Mouse (Mus musculus): Measurements from ENCODE around the gene Slc29a1. TPM values are rescaled to one million over a fixed set of nuclear protein-coding genes. Genes with fewer than 3 reads are reported as not detected.

Slc29a1 gene
- polyA plus RNA-seq, 1 experiment from 2014 or later, result 30.4 TPM

DNA sequence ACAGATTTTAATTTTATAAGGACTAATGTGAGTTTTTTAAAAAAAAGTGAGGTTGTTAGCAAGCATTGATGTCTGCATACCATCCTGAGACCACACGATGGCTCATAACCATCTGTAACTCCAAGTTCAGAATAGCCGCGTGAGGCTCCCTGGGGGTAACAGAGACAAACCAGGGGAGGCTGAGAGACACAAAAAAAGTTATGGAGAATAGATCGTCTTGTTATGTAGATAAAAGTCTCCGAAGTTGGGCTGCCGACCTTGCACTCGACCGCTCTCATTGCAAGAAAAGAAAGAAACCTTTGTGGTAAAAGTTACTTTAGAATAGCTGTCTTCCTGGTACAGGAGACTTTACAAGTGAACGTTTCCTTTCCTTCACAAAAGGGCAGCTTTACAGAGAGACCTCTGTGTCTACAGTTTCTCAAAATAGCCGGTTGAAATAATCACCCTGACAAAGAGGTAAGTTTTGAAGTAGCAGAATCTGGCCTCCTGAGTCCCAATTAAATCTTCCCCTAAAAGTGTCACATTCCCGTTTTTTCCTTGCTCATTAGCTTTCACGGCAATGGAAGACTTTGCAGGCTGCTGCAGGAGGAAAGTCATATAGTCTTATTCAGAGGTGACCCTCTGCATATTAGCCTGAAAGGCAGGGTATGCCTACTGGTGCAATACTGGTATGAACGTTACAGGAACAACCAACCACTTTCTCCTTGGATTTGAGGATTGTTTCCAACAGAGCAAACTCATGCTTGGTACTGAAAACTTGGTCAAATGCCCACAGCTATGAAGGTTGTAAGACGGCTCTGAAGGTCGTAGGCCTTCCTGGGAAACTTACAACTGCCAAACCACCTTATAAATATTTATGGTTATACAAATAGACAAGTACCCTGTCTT is 7.8 kb upstream of the Slc29a1 start:
- ATAC-seq, result no peak
- no peak overlapping the region for H3K4me3 ChIP-seq (replicated peaks)
- H3K9ac ChIP-seq (replicated peaks), result no peak overlapping the region
- H3K27ac ChIP-seq, result no peak overlapping the region
- H3K36me3 ChIP-seq, result no peaks in the 10 kb centered on the region
- WGBS, result 85% methylated on average over 15 of the region's 15 CpGs
- H3K4me2 ChIP-seq (replicated peaks), result no peak overlapping the region
- H3K27me3 ChIP-seq, result peaks cover under 1% of the 10 kb centered on the region; the same call in 1 of the 2 replicates
- H3K9me3 ChIP-seq, result no peaks in the 10 kb centered on the region
- H3K4me1 ChIP-seq (replicated peaks), result peaks cover 7% of the 10 kb centered on the region

DNA sequence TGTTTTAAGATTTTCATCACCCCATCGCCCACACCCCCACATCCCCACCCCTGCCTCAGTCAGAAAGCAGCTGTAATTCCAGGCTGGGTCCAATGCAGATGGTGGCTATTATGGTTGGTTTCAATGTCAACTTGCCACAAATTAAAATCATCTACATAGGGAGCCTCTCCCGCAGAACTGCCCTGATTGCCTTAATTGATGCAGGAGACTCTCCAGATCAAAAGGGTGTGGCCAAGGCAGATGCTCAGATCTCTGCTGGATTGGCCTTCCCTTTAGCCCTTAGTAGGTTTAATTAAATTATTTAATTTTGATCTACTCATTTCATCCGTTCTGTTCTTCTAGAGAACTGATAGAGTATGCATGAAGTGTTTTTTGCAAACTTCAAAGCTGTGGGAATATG is 3.6 kb upstream of the Slc29a1 start:
- H3K36me3 ChIP-seq, result no peaks in the 10 kb centered on the region
- no peak overlapping the region for H3K27ac ChIP-seq
- no peak for ATAC-seq
- H3K4me3 ChIP-seq (replicated peaks), result no peak overlapping the region
- peaks cover 22% of the 10 kb centered on the region for H3K4me1 ChIP-seq (replicated peaks)
- 71% methylated on average over 3 of the region's 3 CpGs for WGBS
- H3K9me3 ChIP-seq, result no peaks in the 10 kb centered on the region
- H3K9ac ChIP-seq (replicated peaks), result no peak overlapping the region
- peaks cover 35% of the 10 kb centered on the region for H3K27me3 ChIP-seq
- H3K4me2 ChIP-seq (replicated peaks), result no peak overlapping the region

DNA sequence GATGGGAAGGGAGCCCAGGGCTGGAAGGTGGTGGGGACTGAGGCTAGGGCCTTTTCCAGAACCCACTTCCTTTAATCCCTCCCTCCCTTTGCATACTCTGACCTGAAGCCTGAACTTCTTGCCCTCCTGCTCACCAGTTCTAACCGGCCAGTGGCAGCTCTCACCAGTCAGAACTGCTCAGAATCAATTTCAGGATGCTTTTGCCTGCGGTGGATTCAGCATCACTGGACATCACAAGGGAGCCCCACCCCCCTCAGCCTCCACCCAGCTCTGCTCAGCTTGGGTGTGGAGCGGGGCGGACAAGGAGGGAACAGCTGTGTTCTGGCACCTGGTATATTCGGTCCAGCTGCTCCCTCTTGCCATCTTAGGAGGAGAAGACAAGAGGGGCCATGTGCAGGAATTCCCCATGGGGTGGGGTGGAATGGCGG is 2.5 kb upstream of the Slc29a1 start, which contains the start of gene Mymx:
Mymx (minus strand) TSS at position 226 of the 428 bp plus-strand sequence.
- Histone ChIP-seq H3K4me1 (replicated peaks) (peaks cover 26% of the 10 kb centered on the region), H3K27me3 (peaks cover 35% of the 10 kb centered on the region), H3K27ac (no peak within 1 kb of the TSS), H3K9me3 (no peaks in the 10 kb centered on the region), H3K9ac (replicated peaks) (no peak within 1 kb of the TSS; the same call in 1 of the 2 replicates), H3K4me2 (replicated peaks) (0 out of 2 replicates have a peak within 1 kb of the TSS, but pooled peaks have one; percentile 1), H3K36me3 (no peaks in the 10 kb centered on the region), H3K4me3 (replicated peaks) (no peak within 1 kb of the TSS; the same call in 1 of the 2 replicates)
- peak; percentile 35; the same call in 1 of the 2 replicates for ATAC-seq
- WGBS, result 29% methylated on average over 6 of the region's 6 CpGs

DNA sequence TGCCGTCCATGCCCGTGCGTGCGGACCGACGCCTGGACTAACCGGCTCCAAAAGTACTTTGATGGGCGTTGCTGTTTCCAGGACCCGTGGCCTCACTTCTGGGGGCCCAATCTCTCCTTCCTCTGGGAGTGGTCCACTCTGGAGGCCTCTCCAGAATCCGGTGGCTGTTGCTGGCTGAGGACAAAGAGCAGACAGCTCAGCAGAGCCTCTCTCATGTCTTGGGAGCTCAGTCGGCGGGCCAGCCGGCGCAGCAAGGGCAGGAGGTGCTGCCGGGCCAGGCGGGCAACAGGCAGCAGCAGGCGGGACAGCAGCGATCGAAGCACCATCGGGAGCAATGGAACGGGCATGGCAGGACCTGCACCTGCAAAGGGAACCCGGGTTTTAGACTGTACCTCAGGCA is 1.9 kb upstream of the Slc29a1 start:
- Histone ChIP-seq H3K27ac (no peak overlapping the region), H3K4me2 (replicated peaks) (0 out of 2 replicates have a peak overlapping the region, but pooled peaks have one; percentile 1), H3K4me3 (replicated peaks) (no peak overlapping the region; the same call in 1 of the 2 replicates), H3K9me3 (no peaks in the 10 kb centered on the region), H3K36me3 (no peaks in the 10 kb centered on the region), H3K27me3 (peaks cover 35% of the 10 kb centered on the region), H3K4me1 (replicated peaks) (peaks cover 31% of the 10 kb centered on the region), H3K9ac (replicated peaks) (no peak overlapping the region; the same call in 1 of the 2 replicates)
- no peak for ATAC-seq
- WGBS, result 12% methylated on average over 22 of the region's 22 CpGs

DNA sequence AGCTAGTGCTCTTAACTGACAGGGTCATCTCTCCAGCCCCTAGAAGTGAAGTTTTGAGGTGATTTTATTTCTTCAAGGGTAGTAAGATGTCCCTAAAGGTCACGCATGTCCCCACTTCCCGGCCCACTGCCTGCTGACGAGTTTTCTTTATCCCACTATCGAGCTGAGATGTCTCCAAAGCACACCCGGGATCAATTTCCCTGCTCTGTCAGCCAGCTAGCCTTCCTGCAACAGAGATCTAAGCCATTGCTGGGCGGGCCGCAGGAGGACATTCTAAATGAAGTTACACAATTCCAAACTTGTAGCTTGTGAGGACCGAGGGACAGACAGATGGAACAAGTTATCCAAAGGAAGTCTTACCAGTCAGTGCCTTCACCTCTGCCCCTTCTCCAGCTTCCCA is 861 bp upstream of the Slc29a1 start:
- Histone ChIP-seq H3K4me3 (replicated peaks) (no peak overlapping the region), H3K27ac (no peak overlapping the region), H3K4me1 (replicated peaks) (peaks cover 42% of the 10 kb centered on the region), H3K4me2 (replicated peaks) (no peak overlapping the region), H3K9me3 (no peaks in the 10 kb centered on the region), H3K36me3 (no peaks in the 10 kb centered on the region), H3K27me3 (peaks cover 39% of the 10 kb centered on the region), H3K9ac (replicated peaks) (no peak overlapping the region)
- ATAC-seq, result no peak
- WGBS, result 57% methylated on average over 8 of the region's 8 CpGs

DNA sequence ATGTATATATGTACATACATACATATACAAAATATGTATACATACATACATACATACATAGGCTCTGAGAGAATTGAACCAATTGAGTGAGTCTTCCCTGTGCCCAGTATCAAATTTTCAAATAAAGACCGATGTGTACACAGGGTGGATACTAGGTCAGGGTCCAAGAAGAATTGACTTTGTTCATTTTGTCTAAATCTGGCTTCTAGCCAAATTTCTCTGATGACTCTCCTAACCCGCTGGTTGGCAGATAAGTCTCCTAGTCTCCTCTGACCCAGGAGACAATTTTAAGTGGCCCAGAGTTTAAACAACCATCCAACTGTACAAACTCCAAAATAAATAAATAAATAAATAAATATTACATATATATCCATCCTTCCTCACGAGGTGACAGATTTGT is 515 bp downstream of the Slc29a1 start:
- Histone ChIP-seq H3K27ac (no peak overlapping the region), H3K36me3 (no peaks in the 10 kb centered on the region), H3K4me2 (replicated peaks) (peak overlapping the region; percentile 60), H3K4me1 (replicated peaks) (peaks cover 54% of the 10 kb centered on the region), H3K9me3 (no peaks in the 10 kb centered on the region), H3K4me3 (replicated peaks) (no peak overlapping the region), H3K27me3 (peaks cover 53% of the 10 kb centered on the region), H3K9ac (replicated peaks) (no peak overlapping the region)
- ATAC-seq, result no peak
- 49% methylated on average over 3 of the region's 3 CpGs for whole genome bisulfite sequencing

DNA sequence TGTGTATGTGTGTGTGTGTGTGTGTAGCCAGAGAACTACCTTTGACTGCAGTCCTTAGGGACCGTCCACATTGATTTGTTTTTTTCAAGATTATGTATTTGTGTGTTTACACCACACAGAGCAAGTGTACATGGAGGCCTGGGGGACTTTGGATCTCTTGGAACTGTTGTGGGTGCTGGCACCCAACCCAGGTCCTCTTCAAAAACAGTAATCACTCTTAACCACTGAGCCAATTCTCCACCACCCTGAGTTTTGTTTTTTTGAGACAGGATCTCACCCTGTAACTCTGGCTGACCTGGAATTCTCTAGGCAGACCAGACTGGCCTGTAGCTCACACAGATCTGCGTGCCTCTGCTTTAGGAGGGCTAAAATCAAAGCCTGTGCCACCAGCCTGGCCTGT is 1.0 kb downstream of the Slc29a1 start:
- Histone ChIP-seq H3K9me3 (no peaks in the 10 kb centered on the region), H3K4me1 (replicated peaks) (peaks cover 56% of the 10 kb centered on the region), H3K27ac (no peak overlapping the region), H3K9ac (replicated peaks) (no peak overlapping the region), H3K27me3 (peaks cover 58% of the 10 kb centered on the region), H3K4me3 (replicated peaks) (no peak overlapping the region), H3K36me3 (no peaks in the 10 kb centered on the region), H3K4me2 (replicated peaks) (no peak overlapping the region)
- ATAC-seq, result no peak
- WGBS, result 91% methylated on average over 2 of the region's 2 CpGs

DNA sequence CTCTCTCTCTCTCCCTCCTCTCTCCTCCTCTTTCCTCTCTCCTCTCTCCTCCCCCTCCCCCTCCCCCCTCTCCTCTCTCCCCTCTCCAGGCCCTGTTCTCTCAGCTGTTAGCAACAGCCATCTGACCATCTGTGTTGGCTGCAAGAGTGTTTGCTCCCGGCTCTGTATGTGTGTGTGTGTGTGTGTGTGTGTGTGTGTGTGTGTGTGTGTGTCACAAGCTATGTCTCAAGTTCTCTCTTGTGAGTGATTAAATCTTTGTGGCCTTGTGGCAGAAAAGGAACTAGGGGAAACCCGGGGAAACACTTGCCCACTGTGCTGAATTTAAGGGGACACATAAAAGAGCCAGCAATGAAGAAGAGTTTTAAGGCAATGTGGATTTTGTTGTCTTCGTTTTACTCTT is 1.6 kb downstream of the Slc29a1 start:
- no peak overlapping the region for H3K4me3 ChIP-seq (replicated peaks)
- no peak for ATAC-seq
- 40% methylated on average over 3 of the region's 3 CpGs for WGBS
- peaks cover 62% of the 10 kb centered on the region for H3K4me1 ChIP-seq (replicated peaks)
- H3K27ac ChIP-seq, result no peak overlapping the region
- H3K36me3 ChIP-seq, result no peaks in the 10 kb centered on the region
- H3K9me3 ChIP-seq, result no peaks in the 10 kb centered on the region
- H3K27me3 ChIP-seq, result peaks cover 64% of the 10 kb centered on the region
- H3K4me2 ChIP-seq (replicated peaks), result no peak overlapping the region
- H3K9ac ChIP-seq (replicated peaks), result no peak overlapping the region

DNA sequence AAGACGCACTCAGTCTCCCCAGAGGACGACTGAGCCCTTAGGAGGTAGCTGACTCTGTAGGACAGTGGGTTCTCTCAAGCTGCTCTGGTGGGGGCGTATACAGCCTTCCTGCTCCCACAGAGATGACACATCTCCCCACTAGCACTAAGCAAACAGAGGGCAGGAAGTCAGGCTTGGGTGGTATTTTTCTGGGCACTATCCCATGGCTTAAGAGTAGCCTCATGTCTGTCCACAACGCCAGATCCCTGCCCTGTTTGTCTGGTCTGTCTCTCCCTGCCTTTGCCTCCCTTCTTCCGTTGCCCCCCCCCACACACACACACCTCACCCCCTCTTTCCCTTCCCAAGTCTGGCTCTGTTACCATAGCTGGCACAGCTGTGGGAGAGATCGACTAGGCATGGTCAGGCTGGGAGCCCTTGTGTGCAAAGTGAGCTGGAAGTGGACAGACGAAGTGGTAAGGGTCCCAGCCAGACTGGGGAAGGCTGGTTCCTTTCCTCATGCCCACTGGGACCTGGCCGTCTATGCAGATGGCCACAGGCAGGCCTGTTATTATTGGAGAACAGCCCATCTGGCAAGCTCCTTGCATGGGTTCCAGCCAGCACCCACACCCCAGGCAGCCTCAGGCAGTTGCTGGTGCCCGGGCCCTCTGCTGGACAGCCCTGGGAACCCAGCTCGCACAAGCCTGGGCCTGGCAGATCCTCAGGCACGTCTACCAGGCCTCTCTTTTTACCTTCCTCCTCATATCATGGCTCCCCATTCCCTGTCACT is 2.6 kb downstream of the Slc29a1 start:
- whole genome bisulfite sequencing, result 24% methylated on average over 11 of the region's 11 CpGs
- peaks cover 68% of the 10 kb centered on the region for H3K4me1 ChIP-seq (replicated peaks)
- no peaks in the 10 kb centered on the region for H3K9me3 ChIP-seq
- H3K9ac ChIP-seq (replicated peaks), result no peak overlapping the region
- H3K4me2 ChIP-seq (replicated peaks), result no peak overlapping the region
- H3K4me3 ChIP-seq (replicated peaks), result no peak overlapping the region
- no peaks in the 10 kb centered on the region for H3K36me3 ChIP-seq
- peak; percentile 35 for ATAC-seq
- H3K27me3 ChIP-seq, result peaks cover 64% of the 10 kb centered on the region
- H3K27ac ChIP-seq, result peak overlapping the region; percentile 51

DNA sequence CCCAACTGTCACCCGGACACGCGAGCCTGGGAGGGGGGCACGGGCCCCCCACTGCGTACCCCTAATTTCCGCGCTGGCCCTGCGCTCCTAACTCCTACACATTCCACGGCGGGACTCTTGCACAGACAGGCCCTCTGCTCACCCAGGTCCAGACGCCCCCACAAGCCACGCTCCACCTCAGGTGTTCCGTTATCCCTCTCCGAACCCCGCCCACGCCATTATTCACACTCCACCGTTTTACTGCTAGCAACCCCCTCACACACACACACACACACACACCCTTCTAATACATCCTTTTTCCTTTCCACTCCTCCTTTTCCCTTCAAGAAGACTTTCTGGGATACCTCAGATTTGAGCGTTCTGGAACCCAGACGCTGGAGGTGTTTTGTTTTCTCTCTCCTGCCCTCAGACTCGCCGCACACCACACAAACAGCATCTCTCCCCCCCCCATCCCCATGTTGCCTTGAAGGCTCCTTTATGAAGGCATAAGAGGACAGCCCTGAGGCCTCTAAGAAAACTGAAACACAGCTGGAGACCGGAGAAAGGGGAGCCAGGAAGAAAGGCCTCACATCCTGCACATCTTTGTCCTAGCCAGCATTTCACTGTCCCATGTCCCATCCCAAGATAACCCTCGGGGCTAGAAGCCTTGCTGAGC is 3.5 kb downstream of the Slc29a1 start:
- Histone ChIP-seq H3K9me3 (no peaks in the 10 kb centered on the region), H3K4me3 (replicated peaks) (peak overlapping the region; percentile 44), H3K4me1 (replicated peaks) (peaks cover 61% of the 10 kb centered on the region), H3K27me3 (peaks cover 54% of the 10 kb centered on the region), H3K36me3 (no peaks in the 10 kb centered on the region), H3K9ac (replicated peaks) (peak overlapping the region; percentile 60), H3K4me2 (replicated peaks) (peak overlapping the region; percentile 78), H3K27ac (peak overlapping the region; percentile 19; the same call in 1 of the 2 replicates)
- 4% methylated on average over 23 of the region's 23 CpGs for WGBS
- ATAC-seq, result peak; percentile 28

DNA sequence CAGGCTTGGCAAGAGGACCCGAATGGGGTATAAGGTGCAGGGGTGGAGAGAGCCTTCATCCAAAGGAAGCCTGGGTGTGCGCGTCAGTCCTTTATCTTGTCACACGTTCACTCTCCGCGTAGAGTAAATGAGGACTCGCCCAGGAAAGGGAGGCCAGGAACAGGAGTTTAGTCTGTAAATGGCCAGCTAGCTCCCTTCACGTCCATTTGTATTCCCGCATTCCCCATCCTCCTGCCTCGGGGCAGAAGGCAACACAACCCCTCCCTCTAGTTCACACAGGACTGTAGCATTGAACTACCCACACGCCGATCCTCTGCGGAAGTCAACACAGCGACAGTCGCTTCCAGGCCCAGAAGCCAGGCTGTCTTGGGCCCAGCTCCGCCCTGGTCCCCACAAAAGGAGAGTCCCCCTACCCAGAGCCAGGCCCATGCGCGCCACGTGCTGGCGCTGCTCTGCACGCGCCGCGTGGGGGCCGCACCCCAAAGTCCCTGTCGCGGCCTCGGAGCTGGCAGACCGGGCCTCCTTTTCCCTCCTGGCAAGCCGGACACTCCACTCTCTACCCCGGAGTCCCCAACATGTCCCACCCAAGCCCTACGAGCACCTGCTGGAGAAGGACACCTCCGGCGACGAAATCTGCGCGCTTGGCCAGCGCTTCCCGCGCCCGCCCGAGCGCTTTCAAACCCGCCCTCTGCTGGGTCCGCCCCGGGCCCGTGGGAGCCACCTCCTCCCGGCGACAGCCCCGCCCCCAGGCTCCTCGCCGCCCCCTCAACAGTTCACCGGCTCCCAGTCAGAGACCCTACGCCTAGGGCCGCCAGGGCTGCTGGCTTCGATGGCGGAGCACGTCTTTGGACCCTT is 4.3 kb downstream of the Slc29a1 start:
- WGBS, result under 1% methylated on average over 58 of the region's 58 CpGs

More for the DNA sequence above, 4.3 kb downstream of the Slc29a1 start:
- Histone ChIP-seq H3K9ac (replicated peaks) (peak overlapping the region; percentile 60), H3K4me2 (replicated peaks) (peak overlapping the region; percentile 78), H3K9me3 (no peaks in the 10 kb centered on the region), H3K36me3 (no peaks in the 10 kb centered on the region), H3K27ac (no peak overlapping the region), H3K4me3 (replicated peaks) (peak overlapping the region; percentile 44), H3K27me3 (peaks cover 47% of the 10 kb centered on the region), H3K4me1 (replicated peaks) (peaks cover 61% of the 10 kb centered on the region)
- ATAC-seq, result peak; percentile 58

Data from midbrain, embryonic 13.5 days (tissue).